Mouse (Mus musculus) neural tube, embryonic 13.5 days (tissue): ENCODE measurements at regions not wholly inside any gene's neighbourhood (a gene's known extent, or its start where the extent isn't known, plus 50 kb on each side); places are given as distances from the start of the nearest gene placed in this dataset.

Experiments
- ATAC-seq: fragments of 200-750 bp; cut with Nextera tagmentation; 2 replicates; pipeline ENCODE4 v1.8.0; 2017; ENCODE audit warnings: low read depth, mild to moderate bottlenecking, moderate TSS enrichment, moderate library complexity
- H3K27ac ChIP-seq: fragments of 300-500 bp; sonication (generic); replicated peaks from 2 replicates; pipeline ENCODE4 v1.5.1; 2015; ENCODE audit warnings: moderate library complexity, mild to moderate bottlenecking, inconsistent platforms
- H3K27me3 ChIP-seq: fragments of 300-500 bp; sonication (generic); 2 replicates; pipeline ENCODE4 v1.6.1; 2015; ENCODE audit warnings: mild to moderate bottlenecking, inconsistent platforms
- H3K36me3 ChIP-seq: fragments of 300-500 bp; sonication (generic); 2 replicates; pipeline ENCODE4 v1.6.1; 2015; ENCODE audit warnings: mild to moderate bottlenecking, inconsistent platforms
- H3K4me1 ChIP-seq: fragments of 300-500 bp; sonication (generic); replicated peaks from 2 replicates; pipeline ENCODE4 v1.6.1; 2015; ENCODE audit warnings: inconsistent platforms
- H3K4me2 ChIP-seq: fragments of 300-500 bp; sonication (generic); 2 replicates; pipeline ENCODE4 v1.6.1; 2015; ENCODE audit warnings: inconsistent platforms, mild to moderate bottlenecking, moderate library complexity
- H3K4me3 ChIP-seq: fragments of 300-500 bp; sonication (generic); 2 replicates; pipeline ENCODE4 v1.5.1; 2015; ENCODE audit warnings: mild to moderate bottlenecking, inconsistent platforms
- H3K9ac ChIP-seq: fragments of 300-500 bp; sonication (generic); 2 replicates; pipeline ENCODE4 v1.6.1; 2015; ENCODE audit warnings: moderate library complexity, mild to moderate bottlenecking, inconsistent platforms
- H3K9me3 ChIP-seq: fragments of 300-500 bp; sonication (generic); 2 replicates; pipeline ENCODE4 v1.6.1; 2016; ENCODE audit warnings: inconsistent platforms
- WGBS: fragments of 180-500 bp; shearing (Covaris S2); methylation state at CpG from one replicate; pipeline ENCODE4 v1.1.7; 2015; 5-methylcytosine and 5-hydroxymethylcytosine counted together

GRCm38 (mm10) chr15:68430486-68430885 lies 1929.8 kb upstream of the Lrrc6 start:
- Histone ChIP-seq H3K4me1 (no peaks in the 10 kb centered on the region), H3K9me3 (no peaks in the 10 kb centered on the region), H3K27ac (no peak overlapping the region), H3K4me2 (no peak overlapping the region), H3K4me3 (no peak overlapping the region), H3K9ac (no peak overlapping the region), H3K27me3 (no peaks in the 10 kb centered on the region; the same call in 1 of the 2 replicates), H3K36me3 (no peaks in the 10 kb centered on the region)
- 69% methylated on average over 4 of the region's 4 CpGs for WGBS
- no peak for ATAC-seq

GRCm38 (mm10) chr15:68428444-68429228 lies 1927.9 kb upstream of the Lrrc6 start:
- H3K4me2 ChIP-seq = no peak overlapping the region
- 20% methylated on average over 6 of the region's 6 CpGs for WGBS
- H3K27me3 ChIP-seq = no peaks in the 10 kb centered on the region; the same call in 1 of the 2 replicates
- no peak overlapping the region for H3K4me3 ChIP-seq
- H3K9ac ChIP-seq = no peak overlapping the region
- ATAC-seq = peak; percentile 89
- no peaks in the 10 kb centered on the region for H3K4me1 ChIP-seq
- no peak overlapping the region for H3K27ac ChIP-seq
- H3K9me3 ChIP-seq = no peaks in the 10 kb centered on the region
- H3K36me3 ChIP-seq = no peaks in the 10 kb centered on the region

GRCm38 (mm10) chr15:68417142-68417541 lies 1916.4 kb upstream of the Lrrc6 start:
- H3K4me3 ChIP-seq = no peak overlapping the region

GRCm38 (mm10) chr15:68415401-68415925 lies 1914.8 kb upstream of the Lrrc6 start:
- Histone ChIP-seq H3K9ac (no peak overlapping the region), H3K27ac (no peak overlapping the region), H3K36me3 (no peaks in the 10 kb centered on the region), H3K4me1 (no peaks in the 10 kb centered on the region), H3K9me3 (no peaks in the 10 kb centered on the region), H3K27me3 (no peaks in the 10 kb centered on the region), H3K4me3 (no peak overlapping the region), H3K4me2 (no peak overlapping the region)
- 33% methylated on average over 3 of the region's 3 CpGs for WGBS
- no peak for ATAC-seq

More at GRCm38 (mm10) chr15:68417142-68417541, 1916.4 kb upstream of the Lrrc6 start:
- Histone ChIP-seq H3K4me2 (no peak overlapping the region), H3K27ac (no peak overlapping the region), H3K27me3 (no peaks in the 10 kb centered on the region), H3K9me3 (no peaks in the 10 kb centered on the region), H3K4me1 (no peaks in the 10 kb centered on the region), H3K36me3 (no peaks in the 10 kb centered on the region), H3K9ac (no peak overlapping the region)
- no peak for ATAC-seq
- WGBS = 9% methylated on average over 1 of the region's 1 CpGs

- H3K9me3 ChIP-seq = no peaks in the 10 kb centered on the region
- H3K27ac ChIP-seq = no peak overlapping the region
- H3K4me2 ChIP-seq = no peak overlapping the region
- H3K9ac ChIP-seq = no peak overlapping the region
- H3K4me1 ChIP-seq = no peaks in the 10 kb centered on the region
- 78% methylated on average over 4 of the region's 4 CpGs for WGBS
- ATAC-seq = no peak
- H3K4me3 ChIP-seq = no peak overlapping the region
- H3K36me3 ChIP-seq = no peaks in the 10 kb centered on the region
- H3K27me3 ChIP-seq = no peaks in the 10 kb centered on the region
These were observed 1913.3 kb upstream of the Lrrc6 start for GRCm38 (mm10) chr15:68414047-68414446.

GRCm38 (mm10) chr15:68412697-68413096 lies 1912.0 kb upstream of the Lrrc6 start:
- Histone ChIP-seq H3K9me3 (no peaks in the 10 kb centered on the region), H3K27ac (no peak overlapping the region), H3K4me3 (no peak overlapping the region), H3K9ac (no peak overlapping the region), H3K4me2 (no peak overlapping the region), H3K36me3 (no peaks in the 10 kb centered on the region), H3K4me1 (no peaks in the 10 kb centered on the region), H3K27me3 (no peaks in the 10 kb centered on the region)
- ATAC-seq = no peak
- WGBS = 92% methylated on average over 2 of the region's 2 CpGs

- Histone ChIP-seq H3K27me3 (no peaks in the 10 kb centered on the region), H3K27ac (no peak overlapping the region), H3K36me3 (no peaks in the 10 kb centered on the region), H3K9ac (no peak overlapping the region), H3K4me3 (no peak overlapping the region), H3K9me3 (no peaks in the 10 kb centered on the region), H3K4me2 (no peak overlapping the region), H3K4me1 (no peaks in the 10 kb centered on the region)
- no peak for ATAC-seq
- WGBS = 90% methylated on average over 3 of the region's 3 CpGs
These were observed 1911.4 kb upstream of the Lrrc6 start for GRCm38 (mm10) chr15:68412156-68412555.

- Histone ChIP-seq H3K27ac (no peak overlapping the region), H3K27me3 (no peaks in the 10 kb centered on the region), H3K4me1 (no peaks in the 10 kb centered on the region), H3K4me2 (no peak overlapping the region), H3K36me3 (no peaks in the 10 kb centered on the region), H3K9ac (no peak overlapping the region), H3K4me3 (no peak overlapping the region), H3K9me3 (no peaks in the 10 kb centered on the region)
- ATAC-seq = no peak
- 90% methylated on average over 3 of the region's 3 CpGs for WGBS
These were observed 1902.9 kb upstream of the Lrrc6 start for GRCm38 (mm10) chr15:68403554-68404070.

- Histone ChIP-seq H3K4me1 (no peaks in the 10 kb centered on the region), H3K27ac (no peak overlapping the region), H3K27me3 (no peaks in the 10 kb centered on the region), H3K9me3 (no peaks in the 10 kb centered on the region), H3K9ac (no peak overlapping the region), H3K4me3 (no peak overlapping the region), H3K4me2 (no peak overlapping the region), H3K36me3 (no peaks in the 10 kb centered on the region)
- WGBS = 74% methylated on average over 1 of the region's 1 CpGs
- no peak for ATAC-seq
These were observed 1901.0 kb upstream of the Lrrc6 start for GRCm38 (mm10) chr15:68401726-68402125.

GRCm38 (mm10) chr15:68401006-68401405 lies 1900.3 kb upstream of the Lrrc6 start:
- H3K27me3 ChIP-seq = no peaks in the 10 kb centered on the region

GRCm38 (mm10) chr15:68396566-68396965 lies 1895.9 kb upstream of the Lrrc6 start:
- Histone ChIP-seq H3K36me3 (no peaks in the 10 kb centered on the region), H3K4me2 (no peak overlapping the region), H3K4me3 (no peak overlapping the region), H3K27ac (no peak overlapping the region), H3K9me3 (no peaks in the 10 kb centered on the region), H3K27me3 (no peaks in the 10 kb centered on the region), H3K9ac (no peak overlapping the region), H3K4me1 (no peaks in the 10 kb centered on the region)
- no peak for ATAC-seq
- 92% methylated on average over 6 of the region's 6 CpGs for WGBS

More at GRCm38 (mm10) chr15:68401006-68401405, 1900.3 kb upstream of the Lrrc6 start:
- Histone ChIP-seq H3K4me2 (no peak overlapping the region), H3K4me3 (no peak overlapping the region), H3K4me1 (no peaks in the 10 kb centered on the region), H3K9ac (no peak overlapping the region), H3K9me3 (no peaks in the 10 kb centered on the region), H3K27ac (no peak overlapping the region), H3K36me3 (no peaks in the 10 kb centered on the region)
- WGBS = 96% methylated on average over 4 of the region's 4 CpGs
- no peak for ATAC-seq

GRCm38 (mm10) chr15:68394749-68395148 lies 1894.0 kb upstream of the Lrrc6 start:
- H3K27me3 ChIP-seq = no peaks in the 10 kb centered on the region
- H3K4me1 ChIP-seq = no peaks in the 10 kb centered on the region
- no peak overlapping the region for H3K4me2 ChIP-seq
- H3K36me3 ChIP-seq = no peaks in the 10 kb centered on the region
- no peak overlapping the region for H3K27ac ChIP-seq
- 81% methylated on average over 1 of the region's 1 CpGs for WGBS
- H3K4me3 ChIP-seq = no peak overlapping the region
- no peak overlapping the region for H3K9ac ChIP-seq
- no peaks in the 10 kb centered on the region for H3K9me3 ChIP-seq
- no peak for ATAC-seq
